Mouse (Mus musculus): ENCODE measurements around the gene Clec2g.

Clec2g gene

DNA sequence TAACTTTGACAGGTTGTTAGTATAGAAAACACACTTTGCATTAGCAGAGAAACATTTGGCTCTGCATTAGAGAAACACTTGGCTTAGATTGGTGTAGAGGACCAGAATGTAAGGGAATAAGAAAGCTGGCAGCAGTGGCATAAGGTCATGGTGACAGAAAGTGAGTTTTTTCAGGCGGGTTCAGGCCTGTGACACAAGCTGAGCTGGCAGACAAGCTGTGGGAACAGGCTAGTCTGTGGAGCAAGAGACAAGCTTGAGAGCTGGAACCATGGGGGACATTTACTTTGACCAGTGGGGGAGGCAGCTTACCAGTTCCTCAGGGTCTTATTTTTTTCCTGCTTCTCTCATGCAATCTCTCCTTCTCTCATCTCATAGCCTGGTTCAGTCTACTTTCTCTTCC is 78.8 kb downstream of the Clec2g start:
- DNase-seq (ENCODE audit: inconsistent age in 2 of 2, low spot score in 1 of 2): no peak

DNA sequence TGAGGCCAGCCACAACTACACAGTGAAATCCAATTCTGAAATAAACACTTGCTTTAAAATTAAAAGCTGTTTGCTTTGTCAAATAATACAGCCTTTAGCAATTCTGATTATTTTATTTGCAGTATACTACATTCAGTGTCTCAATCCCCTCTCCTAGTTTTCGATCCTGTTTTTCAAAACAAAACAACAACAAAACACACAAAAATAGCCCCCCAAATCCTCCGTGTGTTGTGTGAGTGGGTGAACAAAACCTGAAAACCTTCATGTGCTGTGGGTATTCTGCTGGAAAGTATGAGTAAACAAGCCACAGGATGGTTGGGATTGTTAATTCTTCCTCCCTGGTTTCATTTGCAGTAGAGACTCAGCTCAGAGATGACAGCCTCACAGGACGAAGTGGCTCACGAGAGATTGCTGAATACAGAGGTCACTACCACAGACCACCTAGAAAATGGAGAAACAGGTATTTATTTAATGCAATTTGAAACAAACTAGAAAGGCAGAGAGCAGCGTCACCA is 79.6 kb downstream of the Clec2g start:
- no peak for DNase-seq (ENCODE audit: inconsistent age in 2 of 2, low spot score in 1 of 2)

DNA sequence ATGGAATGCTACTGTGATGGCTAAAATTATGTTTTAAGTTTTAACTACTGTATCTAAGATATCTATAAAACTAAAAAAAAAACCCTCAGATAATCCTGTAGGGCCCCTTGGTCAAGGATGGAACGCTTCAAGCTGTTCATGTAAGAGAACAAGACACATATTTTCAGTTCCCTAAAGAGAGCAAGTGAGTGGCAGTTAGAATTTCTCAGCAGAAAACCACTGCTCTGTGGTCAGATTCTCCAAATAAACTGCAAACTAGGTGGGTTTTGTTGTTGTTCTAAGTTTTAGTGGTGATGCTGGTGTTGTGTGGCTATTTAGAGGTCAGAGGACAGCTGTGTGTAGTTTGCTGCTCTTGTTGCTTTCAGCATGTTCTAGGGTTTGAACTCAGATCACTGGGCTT is 80.2 kb downstream of the Clec2g start:
- no peak for DNase-seq (ENCODE audit: inconsistent age in 2 of 2, low spot score in 1 of 2)

DNA sequence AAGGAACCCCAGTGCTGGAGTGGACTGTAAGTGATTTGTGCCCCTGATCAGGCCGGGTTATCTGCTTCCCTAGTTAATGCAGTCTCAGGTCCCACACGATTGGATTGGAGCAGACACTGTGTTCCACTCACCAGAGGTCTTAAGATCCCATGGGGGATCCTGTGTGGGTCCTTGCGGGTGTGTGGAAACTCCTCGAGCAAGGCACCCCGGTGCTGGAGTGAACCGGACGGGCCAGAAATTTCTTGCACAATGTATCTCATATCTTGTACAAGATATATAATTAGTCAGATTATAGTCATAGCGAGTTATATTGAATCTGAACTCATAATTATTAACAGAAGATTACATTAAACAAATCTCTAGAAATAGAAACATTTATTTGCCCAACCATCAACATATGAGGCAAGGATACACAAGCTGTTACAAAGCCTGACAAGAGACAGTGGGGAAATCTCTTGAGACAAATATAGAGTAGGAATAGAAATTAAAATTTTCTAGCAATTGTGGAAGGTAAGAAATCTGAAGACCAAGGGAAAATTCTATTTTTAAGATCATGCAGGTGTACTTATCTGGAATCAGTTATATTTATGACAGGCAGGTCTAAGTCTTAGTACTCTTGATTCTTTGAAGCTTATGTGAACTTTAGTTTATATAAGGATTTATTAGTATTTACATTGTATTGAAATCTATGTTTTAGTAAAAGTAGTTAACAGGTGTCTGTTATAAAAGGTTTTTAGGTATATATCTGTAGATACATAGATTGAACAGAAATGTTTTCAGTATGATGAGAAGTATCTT is 93.5 kb downstream of the Clec2g start:
- no peak for DNase-seq (ENCODE audit: inconsistent age in 2 of 2, low spot score in 1 of 2)

DNA sequence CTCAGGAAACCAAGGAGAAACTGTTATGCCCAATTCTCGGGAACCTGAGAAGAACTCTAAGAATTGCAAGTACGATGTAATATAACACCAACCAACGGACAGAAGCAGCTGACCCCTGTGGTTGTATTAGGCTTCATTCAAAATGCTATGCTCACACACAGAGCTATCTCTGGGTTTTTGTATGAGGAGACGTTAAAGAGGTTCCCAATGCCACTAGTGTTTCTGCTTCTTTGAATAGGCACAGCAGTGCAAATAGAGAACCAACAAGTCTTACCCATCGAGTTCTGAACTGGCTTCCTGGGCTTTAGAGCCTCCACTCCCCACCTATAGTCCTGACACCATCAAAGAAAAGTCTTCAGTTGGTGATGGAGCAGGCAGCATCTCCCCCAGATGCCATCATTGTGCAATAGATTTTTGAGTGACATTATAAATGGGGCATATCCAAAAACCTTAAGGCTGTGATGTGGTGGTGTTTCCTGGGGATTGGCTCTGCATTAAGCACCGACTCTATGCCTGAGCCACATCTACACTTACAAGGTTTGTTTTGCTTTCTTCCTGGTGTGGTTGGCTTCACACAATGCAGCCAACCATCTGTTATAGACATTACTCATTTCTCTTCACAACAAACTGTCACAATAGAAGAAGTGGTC is 96.1 kb downstream of the Clec2g start:
- DNase-seq (ENCODE audit: inconsistent age in 2 of 2, low spot score in 1 of 2): no peak

DNA sequence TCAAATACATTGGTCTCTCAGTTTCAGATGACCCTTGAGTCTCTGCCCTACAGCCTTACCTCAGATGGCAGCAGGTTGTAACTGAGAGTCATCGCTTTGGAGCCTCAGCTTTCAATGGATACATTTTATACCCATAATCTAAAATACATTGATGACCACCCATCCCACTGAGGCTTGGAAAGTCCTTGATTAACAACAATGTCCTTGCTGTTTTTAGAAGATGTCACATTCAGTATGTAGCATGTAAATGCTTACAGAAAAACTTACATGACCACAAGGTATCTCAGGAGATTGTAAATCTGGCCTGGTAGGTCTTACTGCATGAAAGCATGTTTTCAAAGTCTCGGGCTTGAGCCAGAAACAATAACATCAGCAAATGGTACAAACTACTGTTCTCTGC is 96.8 kb downstream of the Clec2g start:
- DNase-seq (ENCODE audit: inconsistent age in 2 of 2, low spot score in 1 of 2): no peak

DNA sequence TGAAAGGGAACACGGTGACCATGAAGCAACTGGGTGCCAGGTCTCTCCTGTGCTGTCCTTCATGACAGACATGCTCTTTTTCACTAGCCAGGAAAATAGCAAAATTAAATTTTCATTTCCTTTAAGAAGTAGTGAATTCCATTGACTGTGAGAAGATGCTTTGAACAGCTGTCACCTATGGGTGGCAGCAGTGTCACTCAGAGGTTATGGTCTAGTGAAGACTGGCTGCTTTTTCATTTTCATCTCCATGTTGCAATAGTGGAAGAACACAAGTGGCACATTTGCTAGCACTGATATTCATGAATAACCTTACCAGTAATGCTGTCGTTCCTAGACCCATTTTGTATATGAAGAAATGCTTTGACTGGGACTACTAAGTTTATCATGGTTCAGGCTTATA is 99.2 kb downstream of the Clec2g start:
- no peak for DNase-seq (ENCODE audit: inconsistent age in 2 of 2, low spot score in 1 of 2)
